Mouse (Mus musculus): Measurements from ENCODE around the gene Bod1l.

- no peak for TF ChIP-seq POLR2A (IDR thresholded peaks at IDR 0.05; ENCODE audit: low read depth, low read length)
- TF ChIP-seq NELFE (IDR thresholded peaks at IDR 0.05; ENCODE audit: low read depth, low read length): no peak
- no peak for TF ChIP-seq GABPA (IDR thresholded peaks at IDR 0.05; ENCODE audit: insufficient replicate concordance, low read depth, low read length)
- TF ChIP-seq CHD1 (IDR thresholded peaks at IDR 0.05; ENCODE audit: low read depth, low read length): no peak
These were observed 84.0 kb downstream of the Bod1l start for GRCm38 (mm10) chr5:41760071-41760470.

Measured in CH12.LX (cell line).